In genomic region chr1:185367383-185367782, GRCm38 (mm10) we compare ENCODE assay signal across 24 mouse cellular contexts. TPM values are rescaled to one million over a fixed set of nuclear protein-coding genes. Genes with fewer than 3 reads are reported as not detected.
DNase-seq lines count a peak whose midpoint lies in the region; ATAC-seq and TF ChIP-seq lines count a peak whose summit lies in the region.
"Had no signal": no experiment of that assay in that cellular context is flagged by ENCODE, and none has a peak within 500 bp of the region (broad histone marks: within the 10 kb centered on the region; RNA-seq: fewer than 3 reads in every experiment).

No protein-coding gene starts in this region.

- H3K27ac ChIP-seq in CH12.LX (ENCODE audit: insufficient read depth, low read depth), result peak overlapping the region; percentile 40; the same call in 1 of the 2 replicates
- H3K27ac ChIP-seq in forebrain, embryonic 12.5 days, result no peak overlapping the region
- H3K27ac ChIP-seq: forebrain, embryonic 10.5 days; heart, adult 2 months; hindbrain, embryonic 12.5 days; intestine, embryonic 15.5 days had no signal

- no peak for TF ChIP-seq RAD21 in CH12.LX (IDR thresholded peaks at IDR 0.05; ENCODE audit: low read depth, low read length)

- H3K9ac ChIP-seq in CH12.LX (ENCODE audit: insufficient read depth, low read depth), result peak overlapping the region; percentile 71
- no peak overlapping the region for H3K9ac ChIP-seq in forebrain, embryonic 12.5 days
- H3K9ac ChIP-seq: forebrain, postnatal 0 days; hindbrain, embryonic 12.5 days; intestine, embryonic 15.5 days had no signal

- 92% methylated on average over 6 of the region's 6 CpGs for whole genome bisulfite sequencing in forebrain, embryonic 12.5 days

- no peak for TF ChIP-seq CTCF in CH12.LX (conservative IDR thresholded peaks at IDR 0.05 in 1 of 2, IDR thresholded peaks at IDR 0.05 in 1 of 2; ENCODE audit: low read depth in 2 of 2, low read length in 2 of 2)

- DNase-seq in gastrocnemius, adult 18-20 months (ENCODE audit: low spot score), result peak; percentile 47
- no peak for DNase-seq in gastrocnemius, postnatal 14 days
- no peak for DNase-seq in CH12.LX (ENCODE audit: extremely low read depth)
- peak; percentile 40 for DNase-seq in brain, adult 2 months (ENCODE audit: low read depth, low spot score)
- DNase-seq in urinary bladder, postnatal 10 days (ENCODE audit: low spot score), result no peak
- DNase-seq: adrenal gland, adult 2 months; adrenal gland, postnatal 25 days; B cell, adult 2 months; cerebellum, adult 11 months; cerebellum, adult 2 months; cerebellum, adult 9-11 months; cerebellum, postnatal 25 days; forebrain, postnatal 0 days; gastrocnemius, postnatal 25 days; heart, adult 2 months; kidney, adult 11 months; kidney, adult 8-10 months had no signal

- H3K4me1 ChIP-seq in CH12.LX (ENCODE audit: control insufficient read depth in 1 of 2, insufficient read depth in 2 of 2), result peaks cover 2 to 29% of the 10 kb centered on the region in 2 experiments; a peak in 3 of 4 replicates
- peaks cover 18% of the 10 kb centered on the region for H3K4me1 ChIP-seq in forebrain, embryonic 12.5 days

- peaks cover 83% of the 10 kb centered on the region for H3K79me2 ChIP-seq in CH12.LX (replicated peaks; ENCODE audit: control insufficient read depth, extremely low read depth, insufficient read depth, poor library complexity, severe bottlenecking)

- in situ Hi-C loops in CH12.LX (cut with MboI; ENCODE audit: low pct_ligation_motif_present, low pct_unique_long_range_greater_than_20kb, low sequenced_read_pairs), result no loop called here

- peak overlapping the region; percentile 33 for H3K4me2 ChIP-seq in CH12.LX (ENCODE audit: insufficient read depth, low read depth, poor library complexity, severe bottlenecking)
- H3K4me2 ChIP-seq in forebrain, embryonic 12.5 days, result no peak overlapping the region
- H3K4me2 ChIP-seq: heart, embryonic 11.5 days; hindbrain, embryonic 12.5 days; intestine, embryonic 15.5 days had no signal

- H3K9me3 ChIP-seq in CH12.LX (replicated peaks; ENCODE audit: low read length), result no peaks in the 10 kb centered on the region
- H3K9me3 ChIP-seq in forebrain, embryonic 12.5 days, result no peaks in the 10 kb centered on the region
- H3K9me3 ChIP-seq: forebrain, embryonic 10.5 days; hindbrain, embryonic 12.5 days; intestine, embryonic 15.5 days had no signal

- ATAC-seq in forebrain, embryonic 12.5 days (ENCODE audit: low FRiP score), result no peak
- ATAC-seq: forebrain, embryonic 14.5 days; forebrain, postnatal 0 days; hindbrain, embryonic 16.5 days; intestine, embryonic 15.5 days had no signal

- dilution Hi-C loops in CH12.LX (cut with MboI; ENCODE audit: extremely low pct_ligation_motif_present, extremely low pct_unique_long_range_greater_than_20kb, low sequenced_read_pairs), result no loop called here

- TF ChIP-seq EP300 in CH12.LX (IDR thresholded peaks at IDR 0.05; ENCODE audit: low read length), result no peak

- peak overlapping the region; percentile 10 to 44 (median 11) for H3K4me3 ChIP-seq in CH12.LX (replicated peaks in 1 of 3; ENCODE audit: low read depth in 2 of 3, low read length in 2 of 3, poor library complexity in 1 of 3)
- H3K4me3 ChIP-seq in forebrain, embryonic 12.5 days (replicated peaks), result no peak overlapping the region
- H3K4me3 ChIP-seq: forebrain, embryonic 10.5 days; heart, adult 2 months; hindbrain, embryonic 12.5 days; intestine, embryonic 15.5 days had no signal

- intact Hi-C loops in gastrocnemius, postnatal 14 days (cut with DNase I; ENCODE audit: low total_unique reads), result no loop called here

- H3K27me3 ChIP-seq in CH12.LX (replicated peaks), result no peaks in the 10 kb centered on the region
- no peaks in the 10 kb centered on the region for H3K27me3 ChIP-seq in forebrain, embryonic 12.5 days
- H3K27me3 ChIP-seq: hindbrain, embryonic 12.5 days; intestine, embryonic 15.5 days had no signal

- peaks cover 33 to 63% of the 10 kb centered on the region in 2 experiments for H3K36me3 ChIP-seq in CH12.LX (replicated peaks in 1 of 2; ENCODE audit: control insufficient read depth in 1 of 2, insufficient read depth in 1 of 2, low read length in 1 of 2)
- H3K36me3 ChIP-seq in forebrain, embryonic 12.5 days (replicated peaks), result peaks cover 30% of the 10 kb centered on the region

- no peak for TF ChIP-seq POLR2A in CH12.LX (IDR thresholded peaks at IDR 0.05; ENCODE audit: low read depth, low read length)

TF ChIP-seq in CH12.LX, 34 proteins besides CTCF, POLR2A, EP300 and RAD21:
- TF ChIP-seq BHLHE40 (IDR thresholded peaks at IDR 0.05; ENCODE audit: low read depth, low read length) (no peak), GABPA (IDR thresholded peaks at IDR 0.05; ENCODE audit: insufficient replicate concordance, low read depth, low read length) (no peak), TBP (conservative IDR thresholded peaks at IDR 0.05; ENCODE audit: low read depth, low read length) (no peak), SIN3A (IDR thresholded peaks at IDR 0.05; ENCODE audit: low read length) (no peak), MAFK (IDR thresholded peaks at IDR 0.05; ENCODE audit: insufficient replicate concordance, low read length) (peak; percentile 58; the same call in 1 of the 2 replicates), ELF1 (IDR thresholded peaks at IDR 0.05; ENCODE audit: low read depth, low read length) (no peak), USF2 (conservative IDR thresholded peaks at IDR 0.05; ENCODE audit: low read depth, low read length) (no peak), MAZ (IDR thresholded peaks at IDR 0.05; ENCODE audit: low read depth, low read length) (no peak), RCOR1 (conservative IDR thresholded peaks at IDR 0.05; ENCODE audit: low read depth, low read length) (no peak), MAX (IDR thresholded peaks at IDR 0.05; ENCODE audit: low read length) (no peak), MEF2A (IDR thresholded peaks at IDR 0.05; ENCODE audit: borderline replicate concordance, low read depth, low read length) (peak; percentile 59; the same call in 1 of the 2 replicates), ETS1 (conservative IDR thresholded peaks at IDR 0.05; ENCODE audit: low read depth, low read length) (no peak), JUN (IDR thresholded peaks at IDR 0.05; ENCODE audit: insufficient read depth, low read depth, low read length) (no peak)

RNA-seq across cellular contexts. Expression of gene Eprs, which starts 4.5 kb away (rescaled TPM):
- total RNA-seq in gastrocnemius, adult 18-20 months (2021), result 100 to 1,000 TPM; 130 to 135 TPM
- total RNA-seq in gastrocnemius, postnatal 14 days (2021), result 100 to 1,000 TPM; 111 to 118 TPM
- total RNA-seq in CH12.LX (2012; rRNA removed) (210 and 223 TPM in 2 replicates), CH12.LX (2014; rRNA removed) (234 and 244 TPM in 2 replicates)
- polyA plus RNA-seq in CH12.LX (2012; ENCODE audit: insufficient read length, low read depth), result 207 and 208 TPM in 2 replicates
- polyA plus RNA-seq in forebrain, embryonic 12.5 days (2016; fragmentation: Nextera tagmentation; extraction: Ambion mirVana), result 128 and 137 TPM in 2 replicates

RNA-seq across cellular contexts. Expression of gene Bpnt1, which starts 35.4 kb away (rescaled TPM):
- 10 to 100 TPM; 17.6 to 22.1 TPM for total RNA-seq in gastrocnemius, adult 18-20 months (2021)
- total RNA-seq in gastrocnemius, postnatal 14 days (2021), result 10 to 100 TPM; 12.1 to 16.8 TPM
- 59.4 and 80.6 TPM in 2 replicates for total RNA-seq in CH12.LX (2012; rRNA removed)
- total RNA-seq in CH12.LX (2014; rRNA removed), result 71.9 and 81.8 TPM in 2 replicates
- 38.4 and 41.8 TPM in 2 replicates for polyA plus RNA-seq in CH12.LX (2012; ENCODE audit: insufficient read length, low read depth)
- polyA plus RNA-seq in forebrain, embryonic 12.5 days (2016; fragmentation: Nextera tagmentation; extraction: Ambion mirVana), result 30.4 and 33.2 TPM in 2 replicates

RNA-seq across cellular contexts. Expression of gene Iars2, which starts 38.2 kb away (rescaled TPM):
- total RNA-seq in gastrocnemius, adult 18-20 months (2021), result 10 to 100 TPM; 39.4 to 41.7 TPM
- 10 to 100 TPM; 53.2 to 56.7 TPM for total RNA-seq in gastrocnemius, postnatal 14 days (2021)
- total RNA-seq in CH12.LX (2012; rRNA removed) (37.2 and 39.0 TPM in 2 replicates), CH12.LX (2014; rRNA removed) (47.2 and 53.6 TPM in 2 replicates)
- polyA plus RNA-seq in CH12.LX (2012; ENCODE audit: insufficient read length, low read depth), result 39.4 and 41.9 TPM in 2 replicates
- 26.3 and 28.9 TPM in 2 replicates for polyA plus RNA-seq in forebrain, embryonic 12.5 days (2016; fragmentation: Nextera tagmentation; extraction: Ambion mirVana)

Comparison
In these comparisons a context has a peak if more than half of its experiments do, and no peak if none do; other contexts are left out.
1. DNase-seq: peak in gastrocnemius, adult 18-20 months (single experiment) and brain, adult 2 months (single experiment); none in gastrocnemius, postnatal 14 days (single experiment), CH12.LX (single experiment) and urinary bladder, postnatal 10 days (single experiment).